Mouse (Mus musculus) CD4-positive, CD25-positive, alpha-beta regulatory T cell, adult 4 months (primary cell): ENCODE measurements around the gene Fam155a. TPM values are rescaled to one million over a fixed set of nuclear protein-coding genes. Genes with fewer than 3 reads are reported as not detected.
"Not testable (repeated sequence)": the region's sequence is repeated elsewhere in the genome, so short reads cannot be mapped to it uniquely, and the experiment has no call there.

Source experiments
- ATAC-seq: one replicate; pipeline ENCODE4 v1.8.0; 2017
- polyA plus RNA-seq, 2 experiments: library from polyadenylated mRNA; unstranded; fragments of 100-300 nt; shearing (Covaris generic); gene quantifications; one replicate each; pipeline ENCODE4 v1.2.1; 2017

The Fam155a gene
- polyA plus RNA-seq, 2 experiments from 2014 or later, result not detected

DNA sequence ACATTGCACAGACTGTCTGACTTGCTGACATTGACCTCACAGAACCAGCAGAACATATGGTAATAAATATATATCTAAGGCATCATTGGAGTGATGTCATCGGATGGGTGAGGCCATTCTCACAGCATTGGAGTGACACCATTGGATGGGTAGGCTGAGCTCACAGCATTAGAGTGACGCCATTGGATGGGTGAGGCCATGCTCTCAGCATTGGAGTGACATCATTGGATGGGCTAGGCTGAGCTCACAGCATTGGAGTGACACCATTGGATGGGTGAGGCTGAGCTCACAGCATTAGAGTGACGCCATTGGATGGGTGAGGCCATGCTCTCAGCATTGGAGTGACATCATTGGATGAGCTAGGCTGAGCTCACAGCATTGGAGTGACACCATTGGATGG lies 110.9 kb downstream of the Fam155a start:
- ATAC-seq, result not testable (repeated sequence)

DNA sequence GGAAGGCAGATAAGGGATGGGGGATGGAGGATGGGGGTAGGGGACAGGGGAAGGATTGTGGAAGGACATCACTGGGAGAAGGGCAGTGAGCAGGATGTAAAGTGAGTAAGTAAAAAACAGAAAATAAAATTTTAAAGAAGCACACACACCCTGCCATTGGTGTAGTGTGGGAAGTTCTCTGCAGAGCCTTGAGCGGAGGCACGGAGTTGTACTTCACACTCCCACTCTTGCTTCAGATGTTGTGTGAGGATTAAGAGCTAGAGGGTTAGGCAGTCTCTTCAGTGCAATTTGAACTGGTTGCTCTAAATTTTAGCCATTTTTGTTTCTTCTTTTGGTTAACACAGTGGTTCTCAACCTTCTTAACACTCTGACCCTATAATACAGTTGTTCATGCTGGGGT lies 114.1 kb downstream of the Fam155a start:
- no peak for ATAC-seq

DNA sequence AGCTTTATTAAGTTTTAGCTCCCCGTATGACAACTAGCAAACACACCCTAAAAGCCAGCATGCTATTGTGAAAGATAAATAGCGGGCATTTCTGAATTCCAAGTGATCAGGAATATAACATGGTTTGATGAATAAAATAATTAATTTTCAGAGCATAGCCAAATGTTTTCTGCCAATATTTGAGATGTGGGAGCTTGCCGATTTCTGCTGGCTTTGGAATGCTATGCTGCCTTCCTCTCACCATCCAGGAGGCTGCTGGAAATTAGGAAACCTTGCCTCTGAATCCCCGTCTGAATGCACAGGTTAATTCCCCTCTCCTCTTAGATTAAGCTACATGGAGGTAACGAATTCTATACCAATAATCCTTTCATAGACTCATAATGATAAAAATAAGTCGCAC lies 116.1 kb downstream of the Fam155a start:
- no peak for ATAC-seq

DNA sequence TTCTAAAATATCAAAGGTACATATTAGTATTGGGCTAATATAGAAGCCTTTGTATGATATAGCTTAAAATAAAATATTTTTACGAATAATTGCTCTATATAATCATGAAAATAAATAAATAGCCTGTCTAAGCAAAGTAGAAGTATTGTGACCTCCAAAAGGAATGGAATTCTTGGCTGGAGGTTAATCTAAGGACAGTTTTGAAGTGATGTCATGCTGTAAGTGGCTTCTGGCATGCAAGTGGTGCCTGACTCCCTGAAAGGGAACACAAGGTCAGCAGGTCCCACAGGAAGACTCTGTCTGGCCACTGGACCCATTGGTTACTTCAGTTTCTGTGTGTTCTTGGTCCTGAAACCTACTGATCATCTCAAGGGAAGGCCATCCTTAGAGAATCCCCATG lies 117.3 kb downstream of the Fam155a start:
- no peak for ATAC-seq

DNA sequence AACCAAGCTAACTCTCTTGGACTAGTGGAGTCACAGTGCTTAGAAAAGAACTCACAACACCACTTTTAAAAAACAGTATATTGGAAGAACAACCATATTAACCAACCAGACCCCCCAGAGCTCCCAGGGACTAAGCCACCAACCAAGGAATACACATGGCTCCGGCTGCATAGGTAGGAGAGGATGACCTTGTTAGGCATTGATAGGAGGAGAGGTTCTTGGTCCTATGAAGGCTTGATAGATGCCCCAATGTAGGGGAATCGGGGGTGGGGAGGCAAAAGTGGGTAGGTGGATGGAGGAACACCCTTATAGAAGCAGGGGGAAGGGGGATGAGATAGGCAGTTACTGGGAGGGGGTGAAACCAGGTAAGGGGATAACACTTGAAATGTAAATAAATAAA lies 132.8 kb downstream of the Fam155a start:
- no peak for ATAC-seq

DNA sequence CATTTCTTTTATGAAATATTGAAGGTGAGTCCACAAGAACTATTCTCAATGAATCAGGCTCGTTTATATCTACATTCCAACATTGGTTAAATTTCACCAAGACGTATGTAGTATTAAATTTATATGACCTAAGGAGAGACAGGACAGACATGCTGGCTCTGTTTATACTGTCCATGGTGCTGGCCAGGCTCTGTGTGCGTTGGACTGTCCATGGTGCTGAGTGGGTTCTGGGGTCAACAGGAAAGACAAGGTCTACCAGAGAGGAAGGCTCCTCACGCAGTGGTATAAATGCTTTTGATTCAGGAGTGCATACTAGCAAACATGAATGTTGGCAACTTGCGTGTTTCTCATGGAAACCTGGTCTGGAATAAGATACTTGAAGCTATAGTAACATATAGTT lies 135.7 kb downstream of the Fam155a start:
- no peak for ATAC-seq

DNA sequence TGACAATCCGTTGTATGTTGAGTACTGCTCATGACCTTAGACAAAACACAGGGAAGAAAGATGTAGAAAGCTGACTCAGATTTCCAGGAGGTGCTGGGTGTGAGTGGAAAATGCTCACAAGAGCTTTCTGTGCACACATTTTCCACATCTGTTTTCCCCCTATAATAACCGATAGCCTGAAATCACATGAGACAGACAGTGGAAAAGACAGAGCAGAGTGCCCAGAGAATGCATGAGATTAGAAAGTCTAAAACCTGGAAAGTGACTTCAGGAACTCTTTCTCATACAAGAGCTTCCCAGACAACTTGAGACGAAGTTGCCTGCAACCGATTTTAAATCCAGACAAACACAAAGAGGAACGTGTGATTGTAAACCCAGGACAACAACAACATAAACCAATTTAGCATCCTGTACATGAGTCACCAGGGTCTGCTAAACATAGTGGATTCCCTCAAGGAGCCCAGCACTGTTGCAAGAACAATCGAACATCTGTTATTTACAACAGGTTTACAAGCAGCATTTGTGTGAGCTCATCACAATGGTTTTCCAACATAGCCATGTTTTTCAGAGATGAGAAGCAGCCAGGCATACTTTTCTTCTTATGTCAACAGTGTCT lies 163.8 kb downstream of the Fam155a start:
- ATAC-seq, result no peak

DNA sequence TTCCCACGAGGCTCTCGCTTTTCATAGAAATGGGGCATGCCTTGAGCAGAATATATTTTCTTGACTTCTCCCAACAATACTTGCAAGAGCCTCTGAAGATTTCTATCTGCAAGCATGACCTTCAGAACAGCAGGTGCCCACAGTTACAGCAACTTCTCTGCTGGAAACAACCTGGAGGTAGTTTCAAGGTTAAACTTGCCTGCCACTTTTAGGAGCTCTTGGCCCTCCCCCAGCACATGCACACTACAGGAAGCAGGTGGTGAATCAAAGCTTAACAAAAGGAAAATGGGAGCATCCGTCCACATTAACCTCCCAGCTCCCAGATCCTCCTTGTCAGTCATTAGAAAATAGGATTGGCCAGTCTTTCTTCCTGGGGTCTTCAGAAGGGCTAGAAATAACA lies 175.0 kb downstream of the Fam155a start:
- ATAC-seq, result no peak

DNA sequence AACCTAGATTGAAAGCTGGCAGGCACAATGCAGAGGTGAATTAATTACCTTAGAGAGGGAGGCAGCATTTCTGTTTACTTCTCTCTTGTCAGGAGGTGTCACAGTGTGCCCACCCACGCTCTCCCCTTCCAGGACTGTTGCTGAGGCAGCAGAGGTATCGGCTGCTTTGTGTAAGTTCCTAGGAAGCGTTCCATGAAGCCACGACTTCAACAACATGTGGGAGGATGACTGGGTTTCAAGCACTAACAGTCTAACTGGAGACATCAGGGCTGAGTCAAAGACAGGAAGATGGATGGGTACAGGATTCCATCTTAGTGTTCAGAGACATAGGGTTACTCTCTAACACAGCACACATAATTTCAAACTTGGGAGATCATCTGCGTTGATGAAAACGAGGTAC lies 189.1 kb downstream of the Fam155a start:
- no peak for ATAC-seq

DNA sequence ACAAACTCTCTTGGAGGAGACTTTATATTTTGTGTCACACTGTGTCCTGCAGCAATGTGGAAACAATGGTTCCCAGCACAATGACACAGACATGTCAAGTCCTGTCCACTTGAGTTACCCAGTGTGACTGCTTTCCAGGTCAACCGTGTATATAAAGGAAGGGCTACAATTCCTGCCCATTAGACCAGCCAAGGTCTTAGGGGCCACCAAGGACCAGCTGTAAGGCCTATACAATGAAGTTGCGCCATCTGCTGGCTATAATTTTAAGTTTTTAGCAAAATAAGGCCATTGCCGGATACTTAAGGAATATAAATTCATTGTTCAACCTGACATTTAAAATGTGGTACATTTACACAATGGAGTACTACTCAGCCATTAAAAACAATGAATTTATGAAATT lies 190.8 kb downstream of the Fam155a start:
- ATAC-seq, result no peak

DNA sequence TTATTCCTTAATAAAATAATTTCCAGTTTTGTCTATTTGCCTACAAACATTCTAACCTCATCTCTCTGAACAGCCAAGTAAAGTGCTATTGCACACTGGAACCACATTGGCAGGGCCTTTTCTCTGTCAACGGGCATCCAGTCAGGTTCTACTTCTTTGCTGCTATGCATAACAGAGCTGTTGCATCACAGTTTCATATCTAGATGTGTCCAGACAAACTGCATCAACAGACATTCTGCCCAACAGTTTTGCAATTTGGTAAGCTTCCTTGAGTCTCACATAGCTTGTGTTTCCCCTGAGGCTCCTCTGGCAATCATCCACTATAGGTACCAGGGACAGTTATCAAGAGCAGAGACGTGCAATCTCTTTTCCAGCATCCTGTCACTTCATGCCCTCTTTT lies 199.0 kb downstream of the Fam155a start:
- ATAC-seq, result no peak

DNA sequence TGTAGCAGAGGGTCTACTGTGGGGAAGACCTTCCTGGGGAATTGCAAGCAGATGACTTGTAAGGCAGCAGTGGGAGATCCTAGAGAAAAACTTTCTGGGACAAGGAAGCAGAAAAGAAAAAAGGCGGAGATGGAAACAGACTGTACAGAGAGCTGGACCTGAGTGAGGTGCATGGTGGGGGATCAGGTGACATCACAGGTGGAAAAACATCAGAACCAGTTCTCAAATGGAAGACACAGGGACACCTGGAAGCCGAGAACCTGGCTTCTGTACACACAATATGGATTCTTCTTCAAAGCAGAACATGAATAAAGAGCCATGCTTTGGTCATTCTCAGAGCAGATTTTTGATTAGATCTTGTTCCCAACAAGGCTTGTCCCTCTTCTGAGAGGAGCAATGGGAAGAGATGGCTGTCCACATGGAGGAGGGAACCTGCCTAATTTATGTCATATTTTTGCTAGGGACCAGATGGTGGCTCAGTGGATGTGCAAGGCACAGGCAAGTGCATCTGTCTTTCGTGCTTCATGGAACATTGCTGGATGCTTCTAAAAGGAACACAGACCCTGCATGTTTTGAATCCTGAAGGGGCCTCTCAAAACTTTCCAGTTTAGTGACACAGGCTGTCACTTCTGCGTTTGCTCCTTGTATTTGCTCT lies 201.3 kb downstream of the Fam155a start:
- ATAC-seq, result no peak

DNA sequence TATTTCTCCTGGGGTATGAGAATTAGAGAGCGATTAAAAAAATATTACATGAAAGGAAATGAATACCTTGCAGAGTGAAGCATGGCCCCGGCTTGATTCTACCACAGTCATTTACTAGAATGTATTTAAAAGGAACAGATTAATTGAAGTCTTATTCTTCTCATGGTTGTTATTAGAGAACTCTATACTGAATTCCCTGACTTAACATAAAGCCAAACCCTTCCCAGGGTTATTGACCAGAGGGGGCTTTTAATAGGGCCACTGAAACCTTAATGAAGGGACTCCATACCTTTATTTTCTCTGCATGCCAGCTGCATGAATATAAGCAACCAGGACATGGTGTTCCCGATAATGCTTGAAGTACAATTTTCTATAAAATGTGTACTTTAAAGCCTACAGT lies 221.8 kb downstream of the Fam155a start:
- ATAC-seq, result no peak

DNA sequence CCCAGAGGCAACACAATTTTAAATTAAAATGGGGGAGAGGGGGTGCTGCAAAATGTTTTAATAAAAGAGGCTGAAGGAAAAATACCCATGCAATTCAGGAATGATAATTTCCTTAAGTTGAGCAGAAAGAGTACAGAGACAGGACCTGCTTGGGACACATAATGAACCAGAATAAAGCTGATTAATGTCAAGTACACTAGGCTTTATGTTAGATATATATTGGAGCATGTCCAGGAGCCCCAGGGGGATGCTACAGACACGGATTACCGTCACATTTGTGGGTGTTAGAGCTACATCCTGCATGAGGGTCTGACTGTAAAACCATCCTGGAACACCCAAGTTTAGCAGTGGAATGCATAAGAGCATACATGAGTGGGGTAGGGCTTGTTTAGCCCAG lies 223.4 kb downstream of the Fam155a start:
- ATAC-seq, result no peak

DNA sequence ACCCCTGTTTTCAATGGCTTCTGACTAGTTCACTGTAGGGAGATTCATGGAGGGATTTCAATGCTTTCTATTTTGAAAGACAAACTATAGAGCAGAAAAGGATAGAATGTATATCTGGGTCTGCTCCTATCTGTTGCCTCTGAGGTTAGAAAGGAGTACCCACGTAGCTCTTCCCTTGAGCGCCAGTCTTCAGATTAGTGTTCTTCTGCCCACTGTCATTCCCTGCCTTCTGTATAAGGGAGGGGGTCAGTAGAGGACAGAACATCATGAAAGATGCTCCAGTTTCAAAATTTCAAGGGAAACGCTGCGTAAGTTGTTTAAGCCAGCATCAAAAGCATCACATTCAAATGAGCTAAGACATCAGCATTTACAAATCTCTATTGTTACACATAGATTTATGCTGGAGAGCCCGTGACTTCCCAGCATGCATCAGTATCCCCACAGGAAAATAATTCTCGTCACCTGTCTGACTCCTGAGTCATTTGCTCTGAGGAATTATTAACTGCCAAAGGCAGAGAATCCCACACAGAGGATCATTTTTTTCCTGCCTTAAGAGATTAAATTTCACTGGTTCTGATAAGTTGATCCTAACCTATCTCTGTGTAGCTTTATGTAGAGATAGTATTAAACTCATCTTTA lies 223.9 kb downstream of the Fam155a start:
- ATAC-seq, result no peak

DNA sequence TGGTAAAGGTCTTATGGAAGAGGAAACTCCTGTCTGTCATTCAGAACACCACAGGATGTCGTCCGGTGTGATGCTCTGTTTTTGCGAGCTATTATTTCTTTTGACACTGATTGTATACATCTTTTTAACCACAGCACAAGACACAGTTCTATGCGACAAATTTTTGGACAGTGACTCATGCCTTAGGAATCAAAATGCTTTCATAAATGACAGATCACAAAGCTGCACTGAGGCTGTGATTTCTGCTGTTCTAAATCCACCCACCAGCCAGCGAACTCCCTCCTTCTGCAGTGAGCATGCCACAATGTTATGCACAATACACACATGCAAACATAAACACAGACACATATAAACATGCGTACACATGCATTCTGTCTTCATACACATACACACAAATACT lies 224.5 kb downstream of the Fam155a start:
- no peak for ATAC-seq

DNA sequence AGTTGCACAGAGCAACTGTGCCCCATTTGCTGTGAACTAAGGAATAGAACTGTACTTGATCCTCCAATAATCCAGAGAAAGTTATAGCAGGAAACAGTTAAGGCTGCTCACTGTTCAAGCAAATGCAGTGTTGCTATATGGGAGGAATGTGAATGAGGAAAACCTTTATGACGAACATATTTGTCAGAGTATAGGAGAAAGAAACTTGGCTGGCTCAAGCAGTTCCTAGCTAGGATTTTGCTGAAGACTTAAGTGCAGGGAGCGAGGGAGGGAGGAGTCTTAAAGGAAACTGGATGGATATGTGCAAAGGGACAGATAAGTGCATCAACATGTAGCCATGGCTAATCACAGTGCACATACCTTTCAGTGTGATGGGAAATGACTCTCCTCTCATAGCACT lies 225.3 kb downstream of the Fam155a start:
- ATAC-seq, result no peak

DNA sequence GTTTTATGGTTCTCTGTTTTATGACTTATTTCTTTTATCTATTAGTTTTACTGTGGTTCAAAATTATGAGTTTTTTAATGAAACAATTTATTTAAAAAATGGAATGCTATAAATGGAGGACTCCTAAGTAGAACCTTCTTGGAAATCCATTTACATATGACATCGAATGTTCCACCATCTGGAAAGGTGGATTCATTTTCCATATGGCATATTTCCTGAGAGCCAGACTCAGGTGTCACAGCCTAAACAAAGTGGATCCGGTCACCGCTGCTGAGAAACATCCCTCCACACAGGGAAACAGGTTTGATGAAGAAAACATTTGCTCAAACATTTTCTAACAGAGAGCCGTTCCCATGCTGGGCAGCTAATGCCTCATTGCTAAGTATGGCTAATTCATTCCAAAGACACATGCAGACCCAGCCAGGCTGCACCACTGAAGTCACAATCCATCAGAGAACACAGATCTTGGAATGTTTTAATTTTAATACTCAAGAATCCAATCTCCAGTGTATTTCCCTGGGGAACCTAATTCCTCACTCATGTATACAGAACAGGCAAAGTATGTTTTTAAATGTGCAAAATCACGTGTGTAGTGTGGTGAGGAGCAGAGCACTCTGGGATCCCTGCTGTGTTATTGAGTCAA lies 235.1 kb downstream of the Fam155a start:
- ATAC-seq, result no peak

DNA sequence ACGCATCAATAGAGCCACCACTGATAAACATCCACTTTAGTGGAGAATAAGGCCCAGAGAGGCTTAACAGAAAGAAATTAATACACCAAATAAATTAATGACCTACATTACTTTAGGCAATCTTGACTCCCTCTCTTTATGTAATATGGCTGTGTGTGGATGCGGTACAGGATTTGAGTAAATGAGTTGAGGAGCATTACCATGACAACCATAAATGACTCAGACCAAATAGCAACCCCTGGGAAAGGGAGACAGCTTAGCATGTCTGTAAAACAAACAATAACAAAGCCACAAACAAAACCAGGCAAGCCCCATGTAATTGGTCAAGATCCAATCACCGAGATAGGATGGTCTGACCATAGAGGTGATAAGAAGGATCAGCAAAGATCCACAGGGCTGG lies 244.4 kb downstream of the Fam155a start:
- ATAC-seq, result no peak

DNA sequence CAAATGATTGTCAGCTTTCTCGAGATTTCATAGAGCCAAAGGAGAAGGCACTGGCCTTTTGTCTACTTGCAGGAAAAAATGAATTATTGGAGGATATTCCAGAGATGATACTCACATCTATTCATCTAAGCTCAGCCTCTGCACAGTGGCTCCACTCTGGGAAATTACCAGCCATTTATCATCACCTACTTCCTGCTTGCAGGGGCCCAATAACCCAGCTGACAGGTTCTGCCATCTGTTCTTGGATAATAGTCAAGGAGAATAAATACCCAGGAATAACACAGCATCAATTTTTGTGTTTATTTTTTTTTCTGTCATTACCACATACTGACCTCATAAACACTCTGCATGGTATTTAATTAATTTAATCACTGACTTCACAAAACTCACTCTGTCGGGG lies 249.4 kb downstream of the Fam155a start:
- no peak for ATAC-seq

DNA sequence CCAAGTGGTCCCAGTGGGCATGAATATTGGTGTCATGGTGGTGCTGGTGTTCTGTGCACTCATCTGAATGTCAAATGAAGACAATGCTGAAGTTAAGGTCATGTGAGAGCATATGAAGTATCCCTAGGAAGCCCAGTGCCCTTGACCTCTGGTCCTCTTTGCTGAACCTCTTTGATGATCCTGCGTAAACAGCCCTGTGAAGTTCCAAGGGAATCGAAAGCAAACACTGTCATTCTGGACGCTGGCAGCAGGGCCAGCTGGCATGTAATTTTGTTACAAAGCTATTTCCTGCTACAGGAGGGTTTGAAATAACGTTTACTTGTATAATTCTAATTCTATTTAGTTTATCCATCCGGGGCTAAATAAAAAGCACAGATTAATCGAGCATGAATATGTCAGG lies 270.2 kb downstream of the Fam155a start:
- ATAC-seq, result no peak

DNA sequence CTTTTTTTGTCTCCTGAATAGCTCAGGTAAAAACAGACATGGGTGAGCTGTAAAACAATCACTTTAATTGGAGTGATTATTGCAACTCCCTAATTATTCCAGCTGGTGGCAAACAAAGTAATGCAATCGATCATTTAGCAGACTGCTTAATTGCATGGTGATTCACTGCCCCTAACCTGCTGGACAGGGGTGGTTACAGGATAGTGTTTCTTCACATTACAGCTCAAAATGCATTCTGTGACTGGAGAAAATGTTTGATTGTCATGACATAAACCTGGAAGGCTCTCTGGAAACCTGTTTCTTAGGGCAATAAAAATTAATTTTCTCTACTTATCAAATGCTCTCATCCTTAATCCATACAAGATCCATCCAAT lies 276.7 kb downstream of the Fam155a start:
- ATAC-seq, result no peak

DNA sequence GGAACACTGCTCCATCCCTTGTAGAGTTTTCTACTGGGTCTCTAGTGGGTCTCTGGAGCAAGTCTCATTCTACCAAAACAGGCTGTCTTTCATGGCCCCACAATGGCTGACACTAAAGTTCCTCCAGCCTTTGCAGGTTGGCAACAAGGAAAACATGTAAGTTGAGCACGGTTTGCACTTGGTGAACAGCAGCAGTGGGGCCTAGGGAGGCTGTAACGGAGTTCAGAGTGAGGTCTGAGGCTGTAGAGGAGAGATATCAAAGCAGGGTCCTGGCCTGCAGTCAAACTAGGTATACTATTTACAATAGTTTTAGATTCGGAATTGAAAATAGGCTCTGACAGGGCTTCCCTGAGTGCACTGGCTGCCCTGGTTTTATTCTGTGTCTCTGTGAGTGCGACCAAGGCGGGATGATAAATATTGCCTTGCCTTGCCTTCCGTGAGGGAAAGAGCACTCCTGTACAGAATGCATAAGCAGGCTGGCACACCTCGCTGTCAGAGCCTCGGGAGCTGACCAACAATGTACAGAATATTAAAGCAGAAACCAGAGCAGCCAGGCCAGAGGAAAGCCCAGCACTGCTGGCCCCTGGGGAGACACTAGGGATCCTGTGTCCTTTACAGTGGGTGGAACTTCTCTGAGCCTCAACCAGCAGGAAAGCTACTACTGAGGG lies 277.3 kb downstream of the Fam155a start:
- no peak for ATAC-seq

DNA sequence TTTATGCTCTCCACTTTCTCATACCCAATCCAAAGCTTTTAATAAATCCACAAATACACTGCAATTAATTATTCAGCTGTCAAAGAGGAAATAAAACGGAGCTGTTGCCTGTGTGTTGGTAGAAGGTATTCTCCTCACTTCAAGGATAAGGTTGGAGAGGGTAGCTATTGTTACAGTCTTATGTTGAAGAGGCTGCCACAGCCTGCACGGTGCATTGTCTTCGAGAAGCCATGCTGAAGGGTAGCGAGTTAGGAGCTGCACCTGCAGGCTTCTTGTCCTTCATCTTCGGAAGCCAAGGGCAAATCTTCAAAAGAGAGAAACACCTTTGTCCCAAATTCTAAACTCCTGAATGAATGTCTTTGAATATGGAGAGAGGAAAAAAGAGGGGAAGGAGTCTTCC lies 288.4 kb downstream of the Fam155a start:
- no peak for ATAC-seq
